In the genomic region with DNA sequence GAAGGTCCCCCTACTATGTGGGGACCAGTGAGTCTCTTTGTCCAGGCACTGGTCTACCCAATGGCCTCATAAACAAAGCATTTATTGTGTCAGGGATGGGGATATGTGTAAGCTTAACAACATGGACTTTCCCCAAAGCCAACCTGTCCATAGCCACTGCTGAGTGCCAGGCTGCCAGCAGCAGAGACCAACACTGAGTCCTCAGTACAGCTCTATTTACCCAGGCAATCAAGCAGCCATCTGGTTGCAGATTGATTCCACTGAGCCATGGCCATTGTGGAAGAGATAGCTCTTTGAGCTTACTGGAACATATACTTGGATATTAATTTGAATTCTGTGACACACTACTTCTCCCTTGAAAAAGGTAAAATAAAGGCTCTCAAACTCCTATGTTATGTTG, we compare ENCODE assay signal across 15 mouse cellular contexts.
"Had no signal": no experiment of that assay in that cellular context is flagged by ENCODE, and none has a peak within 500 bp of the region (broad histone marks: within the 10 kb centered on the region; RNA-seq: fewer than 3 reads in every experiment).

No protein-coding gene starts in this region.

- ATAC-seq: hindbrain, postnatal 0 days; intestine, embryonic 16.5 days; liver, embryonic 12.5 days had no signal

- DNase-seq: gastrocnemius, postnatal 14 days; gastrocnemius, postnatal 36 days; heart, adult 2 months; heart, postnatal 10 days; kidney, adult 11 months; kidney, adult 2 months; kidney, adult 9 months; kidney, postnatal 14 days; kidney, postnatal 36 days; layer of hippocampus, adult 9-11 months; layer of hippocampus, postnatal 36 days; lung, adult 18-20 months had no signal
